Mouse (Mus musculus): ENCODE measurements at regions not wholly inside any gene's neighbourhood (a gene's known extent, or its start where the extent isn't known, plus 50 kb on each side); places are given as distances from the start of the nearest gene placed in this dataset.
A peak's percentile ranks its signal among the peaks of the same experiment; 100 is the strongest.

GRCm38 (mm10) chr11:39733434-39734076 lies 961.4 kb downstream of the Mat2b start:
- no peak for DNase-seq (ENCODE audit: low spot score)

DNA sequence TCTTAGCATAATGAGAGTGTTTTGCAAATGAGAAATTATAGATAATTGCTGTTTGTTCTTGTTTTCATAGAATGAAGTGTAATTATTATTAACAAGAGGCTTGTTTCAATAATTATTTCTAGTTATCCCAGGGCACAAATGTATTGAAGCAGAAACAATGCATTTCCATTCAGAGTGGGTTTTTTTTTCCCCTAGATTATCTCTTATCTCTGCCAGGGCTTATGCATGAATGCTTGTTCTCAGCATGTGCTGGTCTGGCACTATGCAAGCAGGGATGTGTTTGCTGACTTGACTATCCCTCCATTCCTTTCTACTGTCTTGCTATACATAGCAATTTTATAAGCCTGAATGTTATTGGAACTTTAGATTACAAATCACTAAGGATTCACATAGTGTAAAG lies 971.4 kb downstream of the Mat2b start:
- peak; percentile 68 for DNase-seq (ENCODE audit: low spot score)

- DNase-seq (ENCODE audit: low spot score): no peak
Observed at GRCm38 (mm10) chr11:39678521-39678920, 1016.5 kb downstream of the Mat2b start.

GRCm38 (mm10) chr11:39653595-39653994 lies 1041.4 kb downstream of the Mat2b start:
- no peak for DNase-seq (ENCODE audit: low spot score)

- no peak for DNase-seq (ENCODE audit: low spot score)
Observed at GRCm38 (mm10) chr11:39619356-39619755, 1075.6 kb downstream of the Mat2b start.

- peak; percentile 41 for DNase-seq (ENCODE audit: low spot score)
Observed at GRCm38 (mm10) chr11:39615843-39616242, 1079.2 kb downstream of the Mat2b start.

- DNase-seq (ENCODE audit: low spot score): peak; percentile 23
Observed at GRCm38 (mm10) chr11:39596479-39596878, 1098.5 kb downstream of the Mat2b start.

DNA sequence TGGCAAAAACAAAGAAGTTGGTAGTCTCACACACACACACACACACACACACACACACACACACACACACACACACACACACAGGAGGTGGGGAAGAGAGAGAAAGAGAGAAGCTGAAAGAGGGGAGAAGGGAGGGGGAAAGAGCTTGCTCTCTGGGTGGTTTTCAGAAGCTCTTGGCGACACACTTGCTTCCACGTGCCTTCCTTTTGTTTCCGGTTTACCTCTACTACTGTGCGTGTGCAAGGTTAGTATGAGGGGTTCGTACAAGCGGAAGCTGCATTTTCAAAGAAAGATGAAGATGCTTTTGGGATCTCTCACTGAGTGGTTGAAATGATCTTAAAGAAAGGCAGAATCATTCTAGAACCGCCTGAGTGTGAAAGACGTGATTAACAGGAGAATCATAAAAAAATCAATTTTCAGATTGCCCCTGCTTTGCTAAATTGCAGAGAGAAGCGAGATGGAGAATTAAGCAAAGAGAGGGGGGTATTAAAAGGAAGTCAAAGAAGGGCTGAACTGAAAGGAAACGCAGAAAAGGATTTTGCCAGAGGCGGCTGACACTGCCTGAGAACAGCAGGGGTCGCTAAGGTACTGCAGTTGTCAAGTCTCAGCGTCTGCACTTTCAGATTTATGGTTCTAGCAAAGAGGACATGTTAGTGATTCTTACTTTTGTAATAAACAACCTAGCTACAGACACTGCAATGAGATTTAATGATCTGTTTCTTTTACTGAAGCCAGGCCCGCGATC lies 1106.2 kb downstream of the Mat2b start:
- DNase-seq (ENCODE audit: low spot score): peak; percentile 87

GRCm38 (mm10) chr11:39558287-39558686 lies 1136.7 kb downstream of the Mat2b start:
- DNase-seq (ENCODE audit: low spot score): no peak

GRCm38 (mm10) chr11:39550066-39550465 lies 1144.9 kb downstream of the Mat2b start:
- DNase-seq (ENCODE audit: low spot score): no peak

GRCm38 (mm10) chr11:39524866-39525649 lies 1169.9 kb downstream of the Mat2b start:
- DNase-seq (ENCODE audit: low spot score): peak; percentile 26

GRCm38 (mm10) chr11:39495253-39495652 lies 1199.8 kb downstream of the Mat2b start:
- no peak for DNase-seq (ENCODE audit: low spot score)

- peak; percentile 70 for DNase-seq (ENCODE audit: low spot score)
Observed at GRCm38 (mm10) chr11:39477136-39477535, 1217.9 kb downstream of the Mat2b start.

- DNase-seq (ENCODE audit: low spot score): no peak
Observed at GRCm38 (mm10) chr11:39453329-39453952, 1241.6 kb downstream of the Mat2b start.

- no peak for DNase-seq (ENCODE audit: low spot score)
Observed at GRCm38 (mm10) chr11:39446374-39446773, 1248.6 kb downstream of the Mat2b start.

DNA sequence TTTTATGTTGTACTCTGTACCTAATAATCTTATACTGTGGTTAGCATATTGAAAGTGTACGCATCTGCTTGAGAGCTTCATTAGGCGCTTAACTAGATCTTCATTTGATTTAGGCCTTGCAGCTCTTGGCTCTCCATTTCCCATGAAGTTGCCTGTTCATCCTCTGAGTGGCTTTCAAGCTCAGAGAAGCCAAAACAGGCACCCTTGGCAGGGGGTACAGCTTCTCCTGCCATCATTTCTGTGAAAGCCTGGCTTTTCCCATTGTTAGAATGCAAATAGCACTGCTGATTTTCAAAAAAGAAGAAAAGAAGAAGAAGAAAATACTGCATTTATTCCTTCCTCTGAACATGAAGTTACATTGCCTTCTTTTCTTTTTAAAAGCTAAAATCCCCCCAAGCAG lies 1283.3 kb downstream of the Mat2b start:
- no peak for DNase-seq (ENCODE audit: low spot score)

DNA sequence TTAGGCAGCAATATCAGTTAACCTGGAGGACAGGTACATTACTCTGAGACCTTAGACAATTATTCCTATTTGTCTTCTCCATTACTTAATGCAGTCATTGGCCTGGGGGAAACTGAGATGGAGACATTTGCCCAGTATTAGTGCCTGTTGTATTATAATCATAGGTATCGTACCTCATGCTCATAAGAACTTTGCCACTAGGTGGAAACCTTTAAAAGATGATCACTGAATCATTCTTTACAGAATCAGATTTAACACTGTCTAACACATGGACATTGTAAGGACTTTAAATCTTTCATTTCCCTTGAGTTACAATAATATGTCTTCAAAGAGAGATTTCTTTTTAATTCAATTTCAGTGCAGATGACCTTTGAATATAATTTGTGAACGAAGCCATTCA lies 1283.8 kb downstream of the Mat2b start:
- no peak for DNase-seq (ENCODE audit: low spot score)

DNA sequence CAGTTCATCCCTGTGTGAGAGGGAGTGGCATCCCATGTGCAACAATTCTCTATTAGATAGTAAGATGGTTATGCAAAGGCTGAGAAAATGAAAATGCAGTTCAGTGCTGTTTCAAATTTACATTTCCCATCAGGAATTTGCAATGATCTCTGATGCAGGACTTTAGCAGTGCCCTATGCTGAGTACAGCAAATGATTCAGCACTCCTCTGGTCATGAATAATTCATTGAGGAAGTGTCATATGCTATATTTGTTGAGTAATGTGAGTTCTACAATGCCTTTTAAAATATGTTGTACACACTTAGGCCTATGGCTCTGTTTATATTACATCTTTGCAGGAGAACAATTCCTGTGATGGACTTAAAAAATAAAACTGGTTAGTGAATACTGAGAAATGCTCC lies 1330.2 kb downstream of the Mat2b start:
- no peak for DNase-seq (ENCODE audit: low spot score)

- DNase-seq (ENCODE audit: low spot score): no peak
Observed at GRCm38 (mm10) chr11:39350616-39351015, 1344.4 kb downstream of the Mat2b start.
